Mouse (Mus musculus): ENCODE results near the gene Chga.

- TF ChIP-seq CTCF (IDR thresholded peaks at IDR 0.05; ENCODE audit: extremely low read depth, insufficient read length, insufficient replicate concordance, low read depth, low read length) (no peak), POLR2A (IDR thresholded peaks at IDR 0.05; ENCODE audit: low read depth, low read length) (no peak)
Observed at GRCm38 (mm10) chr12:102524216-102524615, 30.6 kb upstream of the Chga start.

All from small intestine, adult 2 months (tissue).